Mouse (Mus musculus) embryonic stem cell, embryonic (primary cell): ENCODE results near the gene Mrto4.

Source experiments
- CTCF ChIA-PET, 4 experiments: fragments of 300-600 bp in 2 of 4; fragments of 350-600 bp in 2 of 4; sonication (Branson Sonifier 250); formaldehyde crosslinking; loops; one replicate each; lab custom pipeline; 2022; ENCODE audit warnings: inconsistent platforms in 2 of 4; lab: Charles Lee
- POLR2A ChIA-PET, 4 experiments: fragments of 300-600 bp in 2 of 4; fragments of 350-600 bp in 2 of 4; sonication (Branson Sonifier 250); formaldehyde crosslinking; loops; one replicate each; lab custom pipeline; 2022; ENCODE audit warnings: antibody characterized with exemption in 4 of 4, inconsistent platforms in 1 of 4; lab: Charles Lee

The Mrto4 gene

DNA sequence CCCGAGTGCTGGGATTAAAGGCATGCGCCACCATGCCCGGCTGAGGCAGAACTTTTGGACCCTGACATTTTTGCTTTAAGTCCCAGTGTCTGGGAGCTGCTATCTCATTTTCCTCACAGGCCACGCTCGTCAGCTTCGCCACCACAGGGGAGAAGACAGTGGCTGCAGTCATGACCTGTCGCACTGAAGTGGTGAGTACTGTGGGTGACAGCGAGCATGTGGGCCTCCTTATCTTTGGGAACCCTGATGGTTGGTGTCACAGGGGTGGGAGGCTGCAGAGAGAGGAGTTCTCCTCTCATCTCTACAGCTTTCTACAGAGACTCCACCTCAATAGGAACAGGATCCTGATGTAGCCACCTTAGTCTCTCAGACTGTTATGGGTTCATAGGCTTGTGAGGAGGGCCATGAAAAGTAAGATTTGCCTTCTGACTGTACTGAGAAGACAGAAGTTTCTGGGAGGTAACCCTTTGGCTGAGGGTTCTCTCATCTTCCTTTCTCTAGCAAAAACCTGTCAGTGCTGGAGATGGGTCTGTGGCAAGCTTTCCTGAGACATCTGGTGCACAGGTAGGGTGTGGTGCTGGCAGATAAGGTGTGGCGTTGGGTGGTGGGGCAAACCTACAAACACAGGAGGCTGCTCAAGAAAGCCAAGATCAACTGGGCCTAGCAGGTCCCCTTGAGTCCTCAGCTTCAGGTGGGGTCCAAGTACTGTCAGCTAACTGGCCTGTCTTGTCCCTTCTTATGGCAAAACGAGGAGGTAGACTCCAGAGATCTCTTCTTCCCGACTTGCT is 8.6 kb upstream of the Mrto4 start:
- POLR2A ChIA-PET, result interaction anchor here in 1 of 4 experiments (1.2 kb wide), 1 partner anchor 8 kb away, joined by 3 read pairs; the partner anchor contains the start of genes Emc1 and Ubr4
- CTCF ChIA-PET, result interaction anchor here in 1 of 4 experiments (0.6 kb wide), 2 partner anchors 20 to 484 kb away, joined by 3 read pairs; no protein-coding TSS in a partner anchor

DNA sequence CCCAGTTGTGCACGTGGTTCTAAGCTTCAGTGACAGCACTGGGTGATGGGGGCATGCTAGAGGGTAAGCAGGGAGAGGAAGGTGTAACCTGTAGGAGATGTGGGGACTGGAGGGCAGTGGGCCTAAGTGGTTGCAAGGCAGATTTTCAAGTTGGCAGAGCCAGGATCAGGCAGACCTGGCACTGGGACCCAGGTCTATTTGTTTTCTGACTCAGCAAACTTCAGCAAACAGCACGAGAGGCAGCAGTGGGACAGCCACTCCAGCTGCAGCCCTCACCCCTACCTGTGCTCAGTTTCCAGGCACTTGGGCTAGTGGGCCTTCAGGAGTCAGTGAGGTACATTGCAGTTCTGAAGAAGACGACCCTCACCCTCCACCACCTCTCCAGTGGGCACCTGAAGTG is 4.8 kb upstream of the Mrto4 start:
- ChIA-PET CTCF (interaction anchor here in 3 of 4 experiments (0.6 to 4.4 kb wide), 6 partner anchors 11 to 586 kb away, joined by 3 to 17 read pairs (median 3); partner anchors contain the start of gene Gm21969 (in 1 of the 3)), POLR2A (no interaction called here)

DNA sequence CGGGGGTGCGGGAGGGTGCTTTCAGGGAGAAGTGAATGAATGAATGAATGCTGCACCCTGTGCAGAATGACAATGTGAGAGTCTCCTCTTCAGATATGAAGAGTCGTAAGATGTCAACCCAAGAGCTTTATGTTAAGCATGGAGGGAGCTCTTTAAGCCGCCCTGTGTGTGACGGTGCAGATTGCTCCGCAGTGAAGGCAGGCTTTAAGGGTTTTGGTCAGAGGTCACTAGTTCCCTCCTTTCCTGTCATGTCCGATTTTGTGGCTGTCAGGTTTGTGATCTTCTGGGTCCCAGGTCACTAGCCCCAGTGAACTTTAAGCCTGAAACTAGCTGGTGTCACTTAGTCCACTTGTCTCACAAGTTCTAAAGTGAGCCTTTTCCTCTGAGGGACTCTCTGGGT is 456 bp upstream of the Mrto4 start:
- ChIA-PET CTCF (interaction anchor here in 3 of 4 experiments (0.5 to 4.4 kb wide), 5 partner anchors 16 to 1037 kb away, joined by 3 to 17 read pairs (median 3); no protein-coding TSS in a partner anchor), POLR2A (interaction anchor here in 2 of 4 experiments (0.9 to 1.6 kb wide), 8 partner anchors 9 to 263 kb away, joined by 3 to 6 read pairs (median 3); no protein-coding TSS in a partner anchor)

DNA sequence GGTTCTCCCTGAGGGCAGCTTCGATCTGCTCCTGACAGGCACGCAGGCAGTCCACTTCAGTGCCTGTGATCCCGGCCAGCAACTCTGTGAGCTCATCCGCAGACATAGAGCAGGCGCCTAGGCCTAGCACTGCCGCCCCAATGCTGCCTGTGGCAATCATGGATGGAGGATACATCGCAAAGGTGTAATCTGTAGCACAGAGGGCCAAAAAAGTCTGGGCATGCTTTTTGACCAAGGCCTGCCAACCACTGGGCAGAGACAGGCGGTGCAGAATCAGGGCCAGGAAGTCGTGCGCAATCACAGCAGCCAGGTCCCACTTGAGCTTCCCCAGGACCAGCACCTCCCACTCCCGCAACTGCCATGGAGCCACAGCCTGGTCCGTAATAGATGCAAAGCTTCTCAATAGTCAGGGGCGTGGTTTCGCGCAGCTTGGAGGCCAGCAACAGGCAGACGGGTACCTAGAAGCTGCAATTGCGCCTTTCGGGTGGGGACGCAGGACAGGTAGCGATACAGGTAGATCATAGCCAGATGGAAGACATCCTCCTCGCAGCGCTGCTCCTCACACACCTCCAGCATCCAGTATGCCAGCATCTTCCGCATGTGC is 6.9 kb downstream of the Mrto4 start:
- ChIA-PET CTCF (interaction anchor here (0.6 to 2.0 kb wide), 14 partner anchors 8 to 257 kb away, joined by 3 to 14 read pairs (median 4); partner anchors contain the start of genes Akr7a5 (in 1 of the 4), Gm21969 (in 1 of the 4) and Pqlc2 (in 1 of the 4)), POLR2A (interaction anchor here in 3 of 4 experiments (0.6 to 2.2 kb wide), 16 partner anchors 8 to 138 kb away, joined by 3 to 11 read pairs (median 4); partner anchors contain the start of genes Akr7a5 (in 1 of the 3) and Pqlc2 (in 1 of the 3))

DNA sequence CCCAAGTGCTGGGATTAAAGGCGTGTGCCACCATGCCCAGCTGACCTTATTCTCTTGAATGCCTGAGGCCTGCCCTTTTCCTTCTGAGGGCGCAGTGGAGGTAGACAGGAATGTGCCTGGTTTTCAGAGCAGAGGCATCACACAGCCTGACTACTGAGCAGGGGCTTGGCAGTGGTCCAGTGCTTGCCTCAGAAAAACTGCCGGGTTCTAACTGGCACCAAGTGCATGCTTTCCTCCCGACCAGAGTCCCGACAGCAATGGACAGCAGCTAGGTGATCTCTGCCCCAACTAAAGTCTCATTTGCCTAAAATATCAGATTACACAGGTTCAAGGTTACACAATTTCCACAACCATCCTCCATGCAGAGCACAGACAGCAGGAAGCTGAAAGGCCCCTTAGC is 8.7 kb downstream of the Mrto4 start:
- CTCF ChIA-PET, result interaction anchor here in 1 of 4 experiments (1.0 kb wide), 1 partner anchor 55 kb away, joined by 7 read pairs; no protein-coding TSS in a partner anchor
- POLR2A ChIA-PET, result interaction anchor here in 2 of 4 experiments (0.9 to 2.2 kb wide), 3 partner anchors 10 to 34 kb away, joined by 3 to 6 read pairs (median 3); no protein-coding TSS in a partner anchor

DNA sequence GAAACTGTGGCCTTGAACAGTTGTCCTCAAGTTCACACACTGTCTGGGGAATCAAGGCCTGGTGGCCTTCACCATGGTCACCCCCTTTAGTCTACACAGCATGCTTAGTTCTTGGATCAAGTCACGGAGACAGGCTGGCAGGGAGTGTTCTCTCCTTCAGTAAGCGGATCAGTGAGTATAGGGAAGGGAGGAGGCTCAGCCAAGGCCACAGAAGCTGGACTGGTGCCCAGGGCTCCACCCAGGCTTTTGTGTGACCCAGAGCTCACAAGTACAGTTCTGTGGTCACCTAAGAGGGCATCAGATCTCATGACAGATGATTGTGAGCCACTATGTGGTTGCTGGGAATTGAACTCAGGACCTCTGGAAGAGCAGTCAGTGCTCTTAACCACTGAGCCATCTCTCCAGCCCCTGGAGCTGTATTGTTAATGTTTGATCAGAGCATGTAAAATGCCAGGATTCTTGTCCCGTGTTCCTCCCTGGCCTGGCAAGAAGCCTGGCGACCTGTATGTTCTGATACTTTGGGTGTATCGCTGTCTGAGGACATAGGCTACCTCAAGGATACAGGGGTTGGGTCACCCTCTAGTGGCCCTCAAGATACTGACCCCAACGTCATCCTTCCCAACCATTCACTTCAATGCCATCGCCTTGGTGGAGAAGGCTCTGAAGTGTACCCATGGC is 10.7 kb downstream of the Mrto4 start:
- POLR2A ChIA-PET, result interaction anchor here in 1 of 4 experiments (1.0 to 1.2 kb wide), 2 partner anchors 9 to 10 kb away, joined by 3 to 4 read pairs; no protein-coding TSS in a partner anchor
- CTCF ChIA-PET, result no interaction called here

DNA sequence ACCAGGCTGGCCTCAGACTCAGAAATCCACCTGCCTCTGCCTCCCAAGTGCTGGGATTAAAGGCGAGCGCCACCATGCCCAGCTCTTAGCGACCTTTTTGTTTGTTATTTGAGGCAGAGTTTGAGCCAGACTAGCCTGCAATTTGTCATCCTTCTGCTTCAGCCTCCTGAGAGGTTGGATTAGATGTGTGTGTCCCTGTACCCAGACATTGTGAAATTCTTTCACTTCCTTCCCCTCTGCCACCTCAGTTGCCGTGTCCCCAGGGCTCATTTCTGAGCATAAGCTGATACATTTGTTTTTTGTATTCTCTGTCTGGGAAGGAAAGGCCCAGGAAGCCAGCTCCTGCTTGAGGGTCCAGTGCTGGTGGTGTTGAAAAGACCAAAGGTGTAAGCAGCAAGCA is 11.5 kb downstream of the Mrto4 start:
- POLR2A ChIA-PET, result interaction anchor here in 1 of 4 experiments (1.0 to 1.2 kb wide), 3 partner anchors 10 to 55 kb away, joined by 3 to 4 read pairs (median 3); no protein-coding TSS in a partner anchor
- CTCF ChIA-PET, result no interaction called here

DNA sequence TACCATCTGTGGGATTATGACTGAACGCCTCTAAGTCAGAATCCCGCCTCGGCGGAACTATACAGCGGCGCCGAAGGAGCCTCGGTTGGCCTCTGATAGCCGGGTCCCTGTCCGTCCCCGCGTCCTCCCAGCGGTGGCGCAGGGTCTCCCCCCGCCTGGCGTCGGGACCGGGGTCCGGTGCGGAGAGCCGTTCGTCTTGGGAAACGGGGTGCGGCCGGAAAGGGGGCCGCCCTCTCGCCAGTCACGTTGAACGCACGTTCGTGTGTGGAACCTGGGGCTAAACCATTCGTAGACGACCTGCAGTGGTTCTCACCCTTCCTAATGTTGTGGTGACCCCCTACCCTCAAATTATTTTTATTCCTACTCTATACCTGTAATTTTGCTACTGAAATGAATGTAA is 14.2 kb downstream of the Mrto4 start:
- ChIA-PET POLR2A (no interaction called here), CTCF (interaction anchor here in 3 of 4 experiments (1.0 to 2.9 kb wide), 7 partner anchors 8 to 49 kb away, joined by 3 to 20 read pairs (median 10); partner anchors contain the start of genes Akr7a5 (in 2 of the 3) and Pqlc2 (in 2 of the 3))

DNA sequence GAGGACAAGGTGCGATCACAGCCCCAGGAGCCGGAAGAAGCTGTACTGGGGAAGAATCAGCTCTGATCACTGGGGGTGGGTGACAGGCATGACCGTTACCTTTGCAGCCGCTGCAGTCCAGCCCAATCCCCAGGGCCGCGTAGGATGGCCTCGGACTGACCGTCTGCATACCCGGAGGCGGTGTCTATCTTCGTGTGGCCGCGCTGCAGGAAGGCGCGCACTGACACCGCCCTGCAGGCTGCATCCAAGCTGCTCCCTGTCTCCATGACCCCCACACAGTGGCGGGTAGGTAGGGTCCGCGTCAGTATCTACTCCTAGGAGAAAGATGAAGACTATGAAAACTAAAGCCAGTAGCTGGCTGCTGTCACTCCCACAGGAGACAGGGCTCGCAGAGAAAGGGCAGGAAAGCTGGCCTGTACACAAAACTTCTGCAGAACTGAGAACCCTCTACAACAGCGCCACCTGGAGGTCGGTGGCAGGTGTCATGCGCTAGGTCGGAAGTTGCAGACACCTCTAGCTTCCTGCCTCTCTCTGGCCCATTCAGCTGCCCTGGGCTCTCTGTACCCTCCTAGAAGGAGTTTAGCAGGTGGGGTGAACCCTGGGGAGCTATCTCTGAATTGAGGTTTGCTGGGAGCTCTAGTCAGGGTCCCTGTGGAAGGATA is 15.4 kb downstream of the Mrto4 start:
- POLR2A ChIA-PET, result interaction anchor here in 3 of 4 experiments (0.7 to 2.7 kb wide), 11 partner anchors 8 to 1728 kb away, joined by 3 to 14 read pairs (median 3); partner anchors contain the start of genes Akr7a5 (in 2 of the 3), Pqlc2 (in 2 of the 3), Capzb (in 1 of the 3) and Emc1 (in 1 of the 3)

DNA sequence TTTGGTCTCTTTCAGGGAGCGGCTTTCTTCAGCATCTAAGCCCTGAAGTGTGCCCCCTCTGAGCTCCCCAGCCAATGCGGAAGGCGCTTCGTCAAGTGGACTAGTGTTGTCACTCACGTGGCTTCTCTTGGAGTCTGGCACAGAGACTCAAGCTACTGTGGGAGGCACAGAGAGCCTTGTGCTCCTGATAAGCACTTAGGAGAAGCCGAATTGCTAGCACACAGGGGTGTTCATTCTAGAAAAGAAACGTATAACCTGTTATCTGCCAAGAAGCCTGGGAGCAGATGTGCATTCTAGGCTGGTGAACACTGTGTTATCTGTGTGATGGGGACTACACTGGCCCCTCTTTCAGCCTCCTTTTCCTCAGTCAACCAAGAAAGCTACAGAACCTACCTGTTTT is 16.9 kb downstream of the Mrto4 start:
- ChIA-PET CTCF (interaction anchor here in 2 of 4 experiments (1.1 to 2.0 kb wide), 2 partner anchors 14 to 25 kb away, joined by 3 to 21 read pairs; partner anchors contain the start of genes Akr7a5 (in 1 of the 2) and Pqlc2 (in 1 of the 2)), POLR2A (interaction anchor here in 3 of 4 experiments (1.2 to 2.7 kb wide), 5 partner anchors 10 to 25 kb away, joined by 3 to 14 read pairs (median 9); partner anchors contain the start of genes Akr7a5 (in 2 of the 3) and Pqlc2 (in 2 of the 3))

More for the DNA sequence above, 15.4 kb downstream of the Mrto4 start:
- CTCF ChIA-PET, result interaction anchor here (0.5 to 2.2 kb wide), 81 partner anchors 8 to 1786 kb away, joined by 3 to 21 read pairs (median 4); partner anchors contain the start of genes Akr7a5 (in 4 of the 4), Pqlc2 (in 4 of the 4) and Gm21969 (in 1 of the 4)

DNA sequence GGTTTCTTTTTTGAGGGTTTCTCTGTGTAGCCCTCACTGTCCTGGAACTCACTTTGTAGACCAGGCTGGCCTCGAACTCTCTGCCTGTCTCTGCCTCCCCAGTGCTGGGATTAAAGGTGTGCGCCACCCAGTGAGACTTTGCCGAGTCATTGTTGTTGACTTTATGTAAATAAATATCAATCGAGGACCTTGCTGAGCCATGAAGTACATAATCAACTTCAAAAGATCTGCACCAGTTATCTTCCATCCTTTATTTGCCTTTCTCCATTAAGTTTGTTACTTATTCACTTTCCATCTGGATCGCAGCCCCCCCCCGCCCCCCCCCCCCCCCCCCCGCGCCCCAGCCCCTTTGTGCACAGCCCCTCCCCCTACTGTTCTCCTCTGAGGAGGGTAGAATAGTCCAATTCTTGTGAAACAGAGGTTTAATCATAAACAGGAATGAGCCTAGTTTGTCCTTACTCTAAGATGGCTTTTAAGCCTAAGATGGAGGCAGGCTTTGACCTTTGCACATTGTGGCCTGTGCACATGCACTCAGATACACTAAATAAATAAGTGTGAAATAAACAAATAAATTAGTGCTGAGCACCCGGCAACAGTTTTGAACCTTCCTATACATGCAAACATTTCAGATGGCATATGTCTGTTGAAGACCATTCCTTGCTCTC is 17.6 kb downstream of the Mrto4 start:
- POLR2A ChIA-PET, result interaction anchor here in 3 of 4 experiments (1.0 to 2.7 kb wide), 5 partner anchors 11 to 24 kb away, joined by 3 to 13 read pairs (median 3); partner anchors contain the start of genes Akr7a5 (in 1 of the 3) and Pqlc2 (in 1 of the 3)
- CTCF ChIA-PET, result interaction anchor here in 2 of 4 experiments (0.6 kb wide), 2 partner anchors 45 to 138 kb away, joined by 3 read pairs; no protein-coding TSS in a partner anchor

DNA sequence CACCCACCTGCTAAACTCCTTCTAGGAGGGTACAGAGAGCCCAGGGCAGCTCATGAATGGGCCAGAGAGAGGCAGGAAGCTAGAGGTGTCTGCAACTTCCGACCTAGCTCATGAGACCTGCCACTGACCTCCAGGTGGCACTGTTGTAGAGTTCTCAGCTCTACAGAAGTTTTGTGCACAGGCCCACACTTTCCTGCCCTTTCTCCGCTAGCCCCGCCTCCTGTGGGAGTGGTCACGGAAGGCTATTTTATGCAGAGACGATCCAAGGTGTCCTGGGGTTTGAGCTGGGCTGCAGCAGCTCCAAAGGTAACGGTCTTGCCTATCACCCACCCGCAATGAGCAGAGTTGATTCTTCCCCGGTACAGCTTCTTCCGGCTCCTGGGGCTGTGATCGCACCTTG is 21.8 kb downstream of the Mrto4 start:
- ChIA-PET CTCF (interaction anchor here (0.5 to 2.2 kb wide), 69 partner anchors 8 to 1141 kb away, joined by 3 to 28 read pairs (median 4); partner anchors contain the start of genes Akr7a5 (in 2 of the 4), Pqlc2 (in 2 of the 4), Gm21969 (in 1 of the 4) and Minos1 (in 1 of the 4)), POLR2A (interaction anchor here (0.6 to 1.7 kb wide), 25 partner anchors 8 to 579 kb away, joined by 3 to 24 read pairs (median 4); partner anchors contain the start of genes Akr7a5 (in 3 of the 4), Pqlc2 (in 3 of the 4), Aldh4a1 (in 1 of the 4) and Emc1 (in 1 of the 4))

DNA sequence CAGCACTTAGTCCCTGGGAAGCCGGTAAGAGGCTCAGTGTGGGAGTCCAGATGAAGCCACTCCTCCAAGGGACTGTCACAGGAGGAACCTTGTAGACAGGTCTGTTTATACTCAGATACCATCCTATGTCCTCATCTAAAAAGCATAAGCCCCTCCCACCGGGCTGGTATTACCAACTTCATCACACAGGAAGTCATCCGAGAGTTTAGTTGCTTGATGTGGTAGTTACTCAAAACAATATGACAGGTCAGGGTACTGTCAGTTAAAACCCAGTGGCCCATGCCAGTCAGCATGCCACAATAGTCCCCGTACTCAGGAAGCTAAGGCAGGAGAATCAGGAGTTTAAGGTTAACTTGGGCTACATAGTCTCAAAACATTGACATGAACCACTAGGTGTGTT is 32.6 kb downstream of the Mrto4 start:
- CTCF ChIA-PET, result interaction anchor here in 3 of 4 experiments (0.7 to 1.5 kb wide), 3 partner anchors 11 to 17 kb away, joined by 3 to 7 read pairs (median 3); no protein-coding TSS in a partner anchor
- POLR2A ChIA-PET, result interaction anchor here in 2 of 4 experiments (1.2 to 1.3 kb wide), 3 partner anchors 9 to 14 kb away, joined by 3 to 5 read pairs (median 4); partner anchors contain the start of genes Akr7a5 (in 1 of the 2) and Pqlc2 (in 1 of the 2)

DNA sequence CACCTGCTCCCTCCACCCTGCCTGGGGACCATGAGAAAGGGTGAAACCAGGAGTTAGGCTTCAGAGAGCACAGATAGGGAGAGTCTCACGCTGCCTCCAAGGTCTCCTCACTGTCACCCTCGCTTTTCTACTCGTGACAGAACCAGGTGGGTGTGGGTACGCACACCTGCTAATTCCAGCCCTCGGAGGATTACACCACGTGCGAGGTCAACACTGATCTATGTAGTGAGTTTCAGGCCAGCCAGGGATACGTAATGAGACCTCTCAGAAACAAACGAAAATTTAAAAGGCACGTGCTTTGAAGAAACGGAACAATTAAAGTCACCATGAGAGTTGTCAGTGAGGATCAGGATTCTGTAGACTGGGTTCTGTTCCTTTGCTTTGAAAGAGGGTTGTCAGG is 33.9 kb downstream of the Mrto4 start:
- CTCF ChIA-PET, result interaction anchor here in 1 of 4 experiments (0.6 to 0.7 kb wide), 2 partner anchors 14 to 347 kb away, joined by 3 to 4 read pairs; no protein-coding TSS in a partner anchor
- POLR2A ChIA-PET, result interaction anchor here in 1 of 4 experiments (0.9 kb wide), 1 partner anchor 12 kb away, joined by 3 read pairs; no protein-coding TSS in a partner anchor

DNA sequence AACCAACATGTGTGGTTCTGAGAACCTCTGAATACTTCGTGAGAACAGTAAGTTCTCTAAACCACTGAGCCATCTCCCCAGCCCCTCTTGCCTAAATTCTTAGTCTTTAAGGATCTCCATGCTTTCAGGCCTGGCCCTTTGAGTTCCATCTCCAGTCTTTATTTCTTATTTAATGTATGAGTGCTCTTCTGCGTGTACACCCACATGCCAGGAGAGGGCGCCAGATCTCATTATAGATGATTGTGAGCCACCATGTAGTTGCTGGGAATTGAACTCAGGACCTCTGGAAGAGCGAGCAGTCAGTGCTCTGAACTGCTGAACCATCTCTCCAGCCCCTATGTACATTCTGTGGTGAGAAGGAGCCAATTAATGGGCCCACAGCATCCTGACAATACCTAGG is 39.7 kb downstream of the Mrto4 start:
- CTCF ChIA-PET, result interaction anchor here in 3 of 4 experiments (0.7 to 3.5 kb wide), 4 partner anchors 18 to 731 kb away, joined by 3 to 20 read pairs (median 5); no protein-coding TSS in a partner anchor
- POLR2A ChIA-PET, result interaction anchor here in 2 of 4 experiments (2.9 to 3.7 kb wide), 3 partner anchors 10 to 18 kb away, joined by 14 to 30 read pairs (median 21); no protein-coding TSS in a partner anchor
